Mouse (Mus musculus): Measurements from ENCODE around the gene Pik3r2. TPM values are rescaled to one million over a fixed set of nuclear protein-coding genes. Genes with fewer than 3 reads are reported as not detected.

Pik3r2 gene
- total and polyA plus RNA-seq, 3 experiments, result 23.7 to 37.8 TPM; not detected in 1

- no peaks in the 10 kb centered on the region; the same call in 1 of the 2 replicates for H3K79me2 ChIP-seq (ENCODE audit: control insufficient read depth, insufficient read depth, low read length, poor library complexity)
- DNase-seq (ENCODE audit: low read depth, low spot score), result peak; percentile 85
- peaks cover 0 to 15% of the 10 kb centered on the region in 2 experiments; a peak in 2 of 4 replicates for H3K36me3 ChIP-seq (ENCODE audit: control insufficient read depth in 1 of 2, insufficient read depth in 2 of 2, low read length in 2 of 2)
- H3K9me3 ChIP-seq (replicated peaks; ENCODE audit: insufficient read depth, low read length), result no peaks in the 10 kb centered on the region
- H3K4me1 ChIP-seq (ENCODE audit: control insufficient read depth in 1 of 2, insufficient read depth in 2 of 2, low read length in 2 of 2), result peaks cover 3 to 17% of the 10 kb centered on the region in 2 experiments; a peak in 3 of 4 replicates
- H3K27ac ChIP-seq (ENCODE audit: control insufficient read depth, low read depth, low read length), result peak overlapping the region; percentile 66
- no peaks in the 10 kb centered on the region for H3K27me3 ChIP-seq (ENCODE audit: control insufficient read depth in 1 of 2, insufficient read depth in 2 of 2, low read length in 2 of 2)
- no peak overlapping the region for H3K4me3 ChIP-seq (ENCODE audit: control insufficient read depth in 1 of 2, insufficient read depth in 1 of 2, low read depth in 2 of 2, low read length in 2 of 2)
- TF ChIP-seq MAX (IDR thresholded peaks at IDR 0.05; ENCODE audit: low read length) (no peak), MXI1 (IDR thresholded peaks at IDR 0.05; ENCODE audit: low read depth, low read length) (no peak), CHD1 (IDR thresholded peaks at IDR 0.05; ENCODE audit: low read depth, low read length) (no peak), SMC3 (IDR thresholded peaks at IDR 0.05; ENCODE audit: low read depth, low read length) (peak; percentile 85), ELF1 (IDR thresholded peaks at IDR 0.05; ENCODE audit: low read depth, low read length) (no peak), CTCF (IDR thresholded peaks at IDR 0.05 in 2 of 3, conservative IDR thresholded peaks at IDR 0.05 in 1 of 3; ENCODE audit: control insufficient read depth in 1 of 3, insufficient read depth in 1 of 3, low read depth in 2 of 3, low read length in 3 of 3, poor library complexity in 1 of 3, severe bottlenecking in 1 of 3) (peak; percentile 56 to 85 (median 72)), POLR2AphosphoS5 (IDR thresholded peaks at IDR 0.05; ENCODE audit: borderline replicate concordance, low read depth, low read length) (no peak), ZNF384 (IDR thresholded peaks at IDR 0.05; ENCODE audit: low read depth, low read length) (peak; percentile 45; the same call in 1 of the 2 replicates), TCF12 (IDR thresholded peaks at IDR 0.05; ENCODE audit: low read depth, low read length) (no peak), HCFC1 (IDR thresholded peaks at IDR 0.05; ENCODE audit: low read depth, low read length) (no peak), RAD21 (IDR thresholded peaks at IDR 0.05; ENCODE audit: low read depth, low read length) (peak; percentile 67), USF2 (IDR thresholded peaks at IDR 0.05; ENCODE audit: borderline replicate concordance in 1 of 2, insufficient read depth in 1 of 2, low read depth in 1 of 2, low read length in 2 of 2) (no peak), USF1 (IDR thresholded peaks at IDR 0.05; ENCODE audit: low read depth, low read length) (no peak), EP300 (IDR thresholded peaks at IDR 0.05; ENCODE audit: low read depth in 1 of 2, low read length in 2 of 2) (no peak), ZC3H11A (IDR thresholded peaks at IDR 0.05; ENCODE audit: low read depth, low read length) (peak; percentile 66)
- peak overlapping the region; percentile 82 for H3K9ac ChIP-seq (ENCODE audit: control insufficient read depth, low read depth, low read length, poor library complexity, severe bottlenecking)
Measured at GRCm38 (mm10) chr8:70752000-70752764, 24.3 kb downstream of the Pik3r2 start.

DNA sequence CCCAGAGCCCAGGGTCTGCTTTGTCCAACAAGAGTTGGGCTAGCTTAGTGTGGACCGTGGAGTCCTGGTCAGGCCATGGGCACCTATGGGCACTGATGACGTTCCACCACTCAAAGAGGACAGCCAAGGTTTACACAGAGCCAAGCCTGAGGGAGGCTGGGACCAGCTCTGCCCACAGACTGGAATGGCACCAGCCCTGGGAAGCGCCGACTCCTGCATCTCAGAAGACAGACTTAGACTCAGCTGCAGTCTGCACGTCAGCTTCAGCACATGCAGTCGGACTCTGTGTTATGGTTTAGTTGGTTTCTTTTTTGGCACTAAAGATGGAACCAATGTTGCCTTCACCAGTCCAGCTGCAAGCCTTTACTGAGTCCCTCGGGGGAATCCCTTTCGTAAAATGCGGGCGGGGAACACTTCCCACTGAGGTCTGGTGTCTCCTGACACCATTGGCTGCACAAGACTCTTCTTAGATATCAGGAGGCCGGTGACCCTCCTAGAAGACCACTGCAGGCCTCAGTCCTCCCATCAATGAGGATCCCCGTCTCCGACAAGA lies 26.3 kb downstream of the Pik3r2 start:
- peaks cover 0 to 15% of the 10 kb centered on the region in 2 experiments; a peak in 2 of 4 replicates for H3K36me3 ChIP-seq (ENCODE audit: control insufficient read depth in 1 of 2, insufficient read depth in 2 of 2, low read length in 2 of 2)
- no peak for DNase-seq (ENCODE audit: low read depth, low spot score)
- no peaks in the 10 kb centered on the region for H3K9me3 ChIP-seq (replicated peaks; ENCODE audit: insufficient read depth, low read length)
- H3K4me3 ChIP-seq (ENCODE audit: control insufficient read depth in 1 of 2, insufficient read depth in 1 of 2, low read depth in 2 of 2, low read length in 2 of 2), result no peak overlapping the region
- peaks cover 3 to 15% of the 10 kb centered on the region in 2 experiments; a peak in 3 of 4 replicates for H3K4me1 ChIP-seq (ENCODE audit: control insufficient read depth in 1 of 2, insufficient read depth in 2 of 2, low read length in 2 of 2)
- H3K9ac ChIP-seq (ENCODE audit: control insufficient read depth, low read depth, low read length, poor library complexity, severe bottlenecking), result no peak overlapping the region
- TF ChIP-seq MAFK (IDR thresholded peaks at IDR 0.05; ENCODE audit: borderline replicate concordance, low read depth, low read length), result no peak
- TF ChIP-seq TAL1 (IDR thresholded peaks at IDR 0.05; ENCODE audit: low read length), result no peak
- TF ChIP-seq BHLHE40 (IDR thresholded peaks at IDR 0.05; ENCODE audit: borderline replicate concordance, low read depth, low read length), result no peak
- TF ChIP-seq MAZ (IDR thresholded peaks at IDR 0.05; ENCODE audit: low read depth, low read length), result no peak
- TF ChIP-seq NELFE (IDR thresholded peaks at IDR 0.05; ENCODE audit: low read depth, low read length), result no peak
- no peak for TF ChIP-seq USF2 (IDR thresholded peaks at IDR 0.05; ENCODE audit: borderline replicate concordance in 1 of 2, insufficient read depth in 1 of 2, low read depth in 1 of 2, low read length in 2 of 2)
- TF ChIP-seq ZNF384 (IDR thresholded peaks at IDR 0.05; ENCODE audit: low read depth, low read length), result no peak
- TF ChIP-seq JUND (IDR thresholded peaks at IDR 0.05; ENCODE audit: low read depth, low read length), result no peak
- TF ChIP-seq RCOR1 (IDR thresholded peaks at IDR 0.05; ENCODE audit: low read depth, low read length), result no peak
- no peak for TF ChIP-seq MYC (IDR thresholded peaks at IDR 0.05; ENCODE audit: low read depth, low read length)
- TF ChIP-seq ZKSCAN1 (IDR thresholded peaks at IDR 0.05; ENCODE audit: low read depth, low read length), result no peak
- TF ChIP-seq CHD1 (IDR thresholded peaks at IDR 0.05; ENCODE audit: low read depth, low read length), result no peak
- TF ChIP-seq MAX (IDR thresholded peaks at IDR 0.05; ENCODE audit: low read length), result no peak
- TF ChIP-seq TBP (IDR thresholded peaks at IDR 0.05; ENCODE audit: low read depth, low read length), result no peak
- TF ChIP-seq UBTF (IDR thresholded peaks at IDR 0.05; ENCODE audit: borderline replicate concordance, insufficient read depth, low read depth, low read length), result no peak
- H3K27me3 ChIP-seq (ENCODE audit: control insufficient read depth in 1 of 2, insufficient read depth in 2 of 2, low read length in 2 of 2), result no peaks in the 10 kb centered on the region
- no peak overlapping the region for H3K27ac ChIP-seq (ENCODE audit: control insufficient read depth, low read depth, low read length)
- no peaks in the 10 kb centered on the region; the same call in 1 of the 2 replicates for H3K79me2 ChIP-seq (ENCODE audit: control insufficient read depth, insufficient read depth, low read length, poor library complexity)
